Mouse (Mus musculus) regulatory T cell (primary cell): ENCODE measurements at regions not wholly inside any gene's neighbourhood (a gene's known extent, or its start where the extent isn't known, plus 50 kb on each side); places are given as distances from the start of the nearest gene placed in this dataset.

ENCODE experiments used
- in situ Hi-C: fragments of 300-600 bp; cut with MboI, MseI; formaldehyde crosslinking; loops from one replicate; pipeline ENCODE4 v1.15.1; 2025; ENCODE audit warnings: high pct_unique_total_duplicates

- in situ Hi-C loops: no loop called here
Measured at GRCm38 (mm10) chr2:74977348-74977747, 151.7 kb downstream of the Mtx2 start.

GRCm38 (mm10) chr2:74977828-74978227 lies 152.2 kb downstream of the Mtx2 start:
- in situ Hi-C loops: no loop called here

- in situ Hi-C loops: loop anchor here (10.0 kb wide), 1 partner anchor 917 kb away; no protein-coding TSS in a partner anchor
Measured at GRCm38 (mm10) chr2:74981856-74982255, 156.3 kb downstream of the Mtx2 start.

- in situ Hi-C loops: no loop called here
Measured at GRCm38 (mm10) chr2:74993802-74994201, 168.2 kb downstream of the Mtx2 start.

GRCm38 (mm10) chr2:74994998-74995397 lies 169.4 kb downstream of the Mtx2 start:
- in situ Hi-C loops: no loop called here

GRCm38 (mm10) chr2:74997736-74998135 lies 172.1 kb downstream of the Mtx2 start:
- in situ Hi-C loops: no loop called here

- in situ Hi-C loops: no loop called here
Measured at GRCm38 (mm10) chr2:75000368-75000796, 174.8 kb downstream of the Mtx2 start.

- in situ Hi-C loops: no loop called here
Measured at GRCm38 (mm10) chr2:75002562-75002961, 177.0 kb downstream of the Mtx2 start.

GRCm38 (mm10) chr2:75008116-75008515 lies 182.5 kb downstream of the Mtx2 start:
- in situ Hi-C loops: no loop called here

GRCm38 (mm10) chr2:75010647-75011046 lies 185.0 kb downstream of the Mtx2 start:
- in situ Hi-C loops: no loop called here

- in situ Hi-C loops: no loop called here
Measured at GRCm38 (mm10) chr2:75012046-75012445, 186.4 kb downstream of the Mtx2 start.

- in situ Hi-C loops: no loop called here
Measured at GRCm38 (mm10) chr2:75014994-75015728, 189.6 kb downstream of the Mtx2 start.

GRCm38 (mm10) chr2:75019459-75019858 lies 193.9 kb downstream of the Mtx2 start:
- in situ Hi-C loops: no loop called here

GRCm38 (mm10) chr2:75021639-75022038 lies 196.0 kb downstream of the Mtx2 start:
- in situ Hi-C loops: no loop called here

GRCm38 (mm10) chr2:75028151-75028550 lies 202.5 kb downstream of the Mtx2 start:
- in situ Hi-C loops: no loop called here

GRCm38 (mm10) chr2:75029089-75029693 lies 203.6 kb downstream of the Mtx2 start:
- in situ Hi-C loops: no loop called here

- in situ Hi-C loops: no loop called here
Measured at GRCm38 (mm10) chr2:75034708-75035107, 209.1 kb downstream of the Mtx2 start.

- in situ Hi-C loops: no loop called here
Measured at GRCm38 (mm10) chr2:75039066-75039465, 213.5 kb downstream of the Mtx2 start.

GRCm38 (mm10) chr2:75046892-75047291 lies 221.3 kb downstream of the Mtx2 start:
- in situ Hi-C loops: no loop called here

GRCm38 (mm10) chr2:75048071-75048470 lies 222.5 kb downstream of the Mtx2 start:
- in situ Hi-C loops: no loop called here

- in situ Hi-C loops: no loop called here
Measured at GRCm38 (mm10) chr2:75054474-75055186, 229.0 kb downstream of the Mtx2 start.

GRCm38 (mm10) chr2:75055187-75055543 lies 229.6 kb downstream of the Mtx2 start:
- in situ Hi-C loops: no loop called here

GRCm38 (mm10) chr2:75061009-75061408 lies 235.4 kb downstream of the Mtx2 start:
- in situ Hi-C loops: no loop called here
